Mouse (Mus musculus): Measurements from ENCODE around the gene Cd4. TPM values are rescaled to one million over a fixed set of nuclear protein-coding genes. Genes with fewer than 3 reads are reported as not detected.

Gene Cd4
- polyA plus RNA-seq, 1 experiment = 5.8 TPM

DNA sequence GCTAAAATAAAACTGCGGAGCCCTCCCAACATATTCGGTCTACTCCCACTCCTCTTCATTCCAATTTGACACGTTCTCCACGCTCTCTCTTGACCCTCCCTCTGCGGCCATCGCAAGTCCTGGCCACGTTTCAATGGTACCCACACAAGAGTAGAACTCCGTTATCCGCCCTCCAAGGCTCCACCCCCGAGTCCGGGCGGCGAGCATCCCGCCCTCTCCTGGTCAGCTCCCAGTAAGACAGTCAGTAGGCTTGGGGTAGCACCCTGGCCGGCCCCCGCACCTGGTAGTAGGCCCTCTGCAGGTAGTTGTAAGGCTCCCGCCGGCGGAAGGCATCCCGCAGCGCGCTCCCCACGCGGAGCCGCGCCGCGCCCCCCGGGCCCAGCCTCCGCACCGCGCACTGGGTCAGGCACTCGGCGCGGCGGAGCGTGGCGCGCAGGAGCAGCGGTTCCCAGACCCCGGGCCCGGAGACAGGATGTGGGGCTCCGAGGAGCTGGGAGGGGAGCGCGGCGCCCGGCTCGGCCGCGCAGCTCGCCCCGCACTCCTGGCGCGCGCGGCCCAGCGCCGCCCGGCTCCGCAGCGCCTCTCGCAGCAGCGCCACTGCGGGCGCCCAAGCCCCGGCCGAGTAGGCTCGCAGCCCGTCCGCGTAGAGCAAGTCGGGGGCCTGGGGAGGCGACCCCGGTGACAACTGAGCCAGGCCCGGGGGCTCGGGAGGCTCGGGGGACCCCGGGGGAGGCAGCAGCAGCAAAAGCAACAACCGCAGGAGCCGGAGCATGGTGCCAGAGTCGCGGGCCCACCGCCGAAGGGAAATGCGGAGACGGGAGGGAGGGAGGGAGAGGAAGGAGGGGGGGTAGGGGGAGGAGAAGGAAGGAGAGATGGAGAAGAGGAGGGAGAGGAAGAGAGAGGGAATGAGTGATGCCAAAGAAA lies 30.8 kb downstream of the Cd4 start, which contains the start of gene P3h3:
P3h3 (minus strand) TSS at position 837 of the 924 bp plus-strand sequence.
- Histone ChIP-seq H3K4me3 (ENCODE audit: low read depth, low read length) (peak within 1 kb of the TSS; percentile 71), H3K27ac (ENCODE audit: insufficient read depth, low read depth, low read length) (no peak within 1 kb of the TSS)

DNA sequence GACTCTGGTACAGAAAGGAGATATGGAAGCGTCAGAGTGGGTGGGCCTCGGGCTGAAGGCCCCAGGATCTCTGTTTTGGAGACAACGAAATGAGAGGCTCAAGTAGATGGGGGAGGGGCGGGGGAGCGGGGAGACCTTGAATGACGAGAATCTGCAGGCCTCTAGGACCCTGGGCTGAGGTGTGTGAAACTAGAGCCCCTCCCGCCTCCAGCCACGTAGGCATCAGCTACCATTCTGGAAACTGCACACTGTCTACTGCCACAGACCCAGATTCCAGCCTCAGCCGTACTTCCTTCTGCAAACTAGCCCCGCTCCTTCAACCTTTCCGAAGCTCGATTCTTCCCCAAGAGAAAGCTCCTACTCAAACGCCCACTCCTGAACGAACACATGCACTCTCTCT lies 31.7 kb downstream of the Cd4 start:
- TF ChIP-seq CTCF (IDR thresholded peaks at IDR 0.05; ENCODE audit: extremely low read depth, insufficient read length, insufficient replicate concordance, low read depth, low read length) (no peak), POLR2A (IDR thresholded peaks at IDR 0.05; ENCODE audit: low read depth, low read length) (no peak)
- Histone ChIP-seq H3K36me3 (ENCODE audit: control insufficient read depth, insufficient read depth, low read length) (no peaks in the 10 kb centered on the region), H3K27me3 (ENCODE audit: control insufficient read depth, insufficient read depth, low read length) (peaks cover 24% of the 10 kb centered on the region), H3K27ac (ENCODE audit: insufficient read depth, low read depth, low read length) (no peak overlapping the region), H3K4me1 (ENCODE audit: control insufficient read depth, insufficient read depth, insufficient read length, low read length) (no peaks in the 10 kb centered on the region; the same call in 1 of the 2 replicates), H3K4me3 (ENCODE audit: low read depth, low read length) (no peak overlapping the region)
- WGBS = 26% methylated on average over 14 of the region's 14 CpGs

More for the DNA sequence above, 30.8 kb downstream of the Cd4 start, which contains the start of gene P3h3:
- TF ChIP-seq POLR2A (IDR thresholded peaks at IDR 0.05; ENCODE audit: low read depth, low read length) (no peak), CTCF (IDR thresholded peaks at IDR 0.05; ENCODE audit: extremely low read depth, insufficient read length, insufficient replicate concordance, low read depth, low read length) (peak; percentile 65; the same call in 1 of the 2 replicates)
- Histone ChIP-seq H3K4me1 (ENCODE audit: control insufficient read depth, insufficient read depth, insufficient read length, low read length) (no peaks in the 10 kb centered on the region; the same call in 1 of the 2 replicates), H3K36me3 (ENCODE audit: control insufficient read depth, insufficient read depth, low read length) (no peaks in the 10 kb centered on the region), H3K27me3 (ENCODE audit: control insufficient read depth, insufficient read depth, low read length) (peaks cover 24% of the 10 kb centered on the region)
- WGBS = 2% methylated on average over 81 of the region's 86 CpGs

GRCm38 (mm10) chr6:124854647-124855046 lies 33.4 kb downstream of the Cd4 start:
- peaks cover 24% of the 10 kb centered on the region for H3K27me3 ChIP-seq (ENCODE audit: control insufficient read depth, insufficient read depth, low read length)
- no peak overlapping the region for H3K4me3 ChIP-seq (ENCODE audit: low read depth, low read length)
- no peak for TF ChIP-seq CTCF (IDR thresholded peaks at IDR 0.05; ENCODE audit: extremely low read depth, insufficient read length, insufficient replicate concordance, low read depth, low read length)
- TF ChIP-seq POLR2A (IDR thresholded peaks at IDR 0.05; ENCODE audit: low read depth, low read length) = no peak
- H3K4me1 ChIP-seq (ENCODE audit: control insufficient read depth, insufficient read depth, insufficient read length, low read length) = no peaks in the 10 kb centered on the region
- WGBS = 65% methylated on average over 12 of the region's 12 CpGs
- no peaks in the 10 kb centered on the region for H3K36me3 ChIP-seq (ENCODE audit: control insufficient read depth, insufficient read depth, low read length)
- H3K27ac ChIP-seq (ENCODE audit: insufficient read depth, low read depth, low read length) = no peak overlapping the region

- Histone ChIP-seq H3K36me3 (ENCODE audit: control insufficient read depth, insufficient read depth, low read length) (no peaks in the 10 kb centered on the region), H3K4me3 (ENCODE audit: low read depth, low read length) (no peak overlapping the region), H3K27me3 (ENCODE audit: control insufficient read depth, insufficient read depth, low read length) (no peaks in the 10 kb centered on the region), H3K4me1 (ENCODE audit: control insufficient read depth, insufficient read depth, insufficient read length, low read length) (no peaks in the 10 kb centered on the region), H3K27ac (ENCODE audit: insufficient read depth, low read depth, low read length) (no peak overlapping the region)
- WGBS = 52% methylated on average over 8 of the region's 8 CpGs
- TF ChIP-seq POLR2A (IDR thresholded peaks at IDR 0.05; ENCODE audit: low read depth, low read length) (no peak), CTCF (IDR thresholded peaks at IDR 0.05; ENCODE audit: extremely low read depth, insufficient read length, insufficient replicate concordance, low read depth, low read length) (no peak)
Observed at GRCm38 (mm10) chr6:124850535-124850934, 37.5 kb downstream of the Cd4 start.

GRCm38 (mm10) chr6:124847305-124847704 lies 40.7 kb downstream of the Cd4 start:
- TF ChIP-seq POLR2A (IDR thresholded peaks at IDR 0.05; ENCODE audit: low read depth, low read length) = no peak
- peak; percentile 97; the same call in 1 of the 2 replicates for TF ChIP-seq CTCF (IDR thresholded peaks at IDR 0.05; ENCODE audit: extremely low read depth, insufficient read length, insufficient replicate concordance, low read depth, low read length)
- Histone ChIP-seq H3K27ac (ENCODE audit: insufficient read depth, low read depth, low read length) (no peak overlapping the region), H3K27me3 (ENCODE audit: control insufficient read depth, insufficient read depth, low read length) (no peaks in the 10 kb centered on the region), H3K4me1 (ENCODE audit: control insufficient read depth, insufficient read depth, insufficient read length, low read length) (no peaks in the 10 kb centered on the region), H3K36me3 (ENCODE audit: control insufficient read depth, insufficient read depth, low read length) (no peaks in the 10 kb centered on the region), H3K4me3 (ENCODE audit: low read depth, low read length) (no peak overlapping the region)
- 13% methylated on average over 9 of the region's 9 CpGs for WGBS

DNA sequence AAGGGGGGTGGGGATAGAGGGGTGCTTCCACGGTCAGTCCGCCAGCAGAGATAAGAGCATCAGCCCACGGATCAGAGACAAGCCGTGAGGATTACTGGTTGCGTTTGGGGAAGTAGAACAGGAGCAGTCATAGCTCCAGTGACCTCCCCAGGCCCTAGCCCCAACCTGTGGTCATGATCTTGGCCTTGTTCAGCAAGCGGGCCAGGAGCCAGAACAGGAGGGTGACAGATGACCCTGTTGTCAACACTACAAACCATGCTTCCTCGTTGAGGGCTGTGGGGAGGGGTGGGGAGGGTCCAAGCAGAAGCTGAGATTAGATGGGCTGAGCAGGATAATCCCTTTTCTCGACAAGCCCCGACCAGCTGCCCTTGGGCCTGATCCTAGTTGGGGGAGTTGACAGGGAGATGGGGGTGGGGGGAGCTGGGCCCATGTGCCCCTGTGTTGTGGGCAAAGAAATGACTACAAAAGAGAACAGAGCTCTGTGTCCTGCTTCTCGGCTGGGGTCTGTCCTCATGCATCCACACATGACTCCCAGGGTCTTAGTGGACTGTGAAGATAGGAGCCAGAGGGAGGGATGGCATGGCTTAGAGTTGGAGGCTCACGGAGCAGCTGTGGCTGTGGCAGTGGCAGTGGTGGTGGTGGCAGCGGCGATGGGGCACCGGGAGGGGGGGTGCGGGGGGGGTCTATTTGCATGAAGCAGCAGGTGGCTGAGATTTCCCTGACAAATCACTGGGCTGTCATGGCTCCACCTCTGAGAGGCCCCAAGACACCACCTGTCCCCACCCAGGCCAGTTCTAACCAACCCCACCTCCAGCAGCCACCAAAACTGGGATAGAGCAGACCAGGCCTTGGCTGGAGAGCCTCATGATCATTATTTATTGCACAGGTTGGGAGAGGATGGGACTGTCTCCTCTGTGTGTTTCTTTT lies 47.5 kb downstream of the Cd4 start, which contains the start of gene Gnb3:
Gnb3 (minus strand) TSS at position 35 of the 927 bp plus-strand sequence.
- no peak within 1 kb of the TSS for H3K27ac ChIP-seq (ENCODE audit: insufficient read depth, low read depth, low read length)
- WGBS = 42% methylated on average over 15 of the region's 15 CpGs
- H3K36me3 ChIP-seq (ENCODE audit: control insufficient read depth, insufficient read depth, low read length) = no peaks in the 10 kb centered on the region
- no peaks in the 10 kb centered on the region for H3K27me3 ChIP-seq (ENCODE audit: control insufficient read depth, insufficient read depth, low read length)
- no peaks in the 10 kb centered on the region for H3K4me1 ChIP-seq (ENCODE audit: control insufficient read depth, insufficient read depth, insufficient read length, low read length)
- TF ChIP-seq POLR2A (IDR thresholded peaks at IDR 0.05; ENCODE audit: low read depth, low read length) (no peak), CTCF (IDR thresholded peaks at IDR 0.05; ENCODE audit: extremely low read depth, insufficient read length, insufficient replicate concordance, low read depth, low read length) (no peak)
- no peak within 1 kb of the TSS for H3K4me3 ChIP-seq (ENCODE audit: low read depth, low read length)

Data from small intestine, adult 2 months (tissue).